8 mouse cellular contexts compared by ENCODE assay signal in genomic region chr19:21274181-21274591, GRCm38 (mm10). TPM values are rescaled to one million over a fixed set of nuclear protein-coding genes. Genes with fewer than 3 reads are reported as not detected.
DNase-seq lines count a peak whose midpoint lies in the region; ATAC-seq and TF ChIP-seq lines count a peak whose summit lies in the region.

No protein-coding gene starts in this region.

- ATAC-seq in forebrain, embryonic 16.5 days, result peak; percentile 23
- no peak; the same call in 1 of the 2 replicates for ATAC-seq in neural tube, embryonic 14.5 days (ENCODE audit: low read depth)

- no peak for TF ChIP-seq CTCF in layer of hippocampus, adult 2 months (conservative IDR thresholded peaks at IDR 0.05)
- no peak for TF ChIP-seq CTCF in lung, adult 2 months (IDR thresholded peaks at IDR 0.05; ENCODE audit: insufficient read depth, low read length)

- peak; percentile 52 for DNase-seq in MN1 (ENCODE audit: low spot score)
- DNase-seq in cerebellum, adult 18-20 months, result peak; percentile 64 to 78
- DNase-seq in heart, postnatal 36 days, result peak; percentile 47 to 61
- peak; percentile 67 to 86 for DNase-seq in layer of hippocampus, adult 2 months (ENCODE audit: low spot score in 2 of 2)
- peak; percentile 37 for DNase-seq in lung, adult 2 months
- peak; percentile 31 to 47 for DNase-seq in thymus, postnatal 10 days (ENCODE audit: low spot score in 2 of 2)

- no peak for TF ChIP-seq POLR2A in lung, adult 2 months (IDR thresholded peaks at IDR 0.05; ENCODE audit: borderline replicate concordance, extremely low read depth, low read depth, low read length)

- 0% methylated on average over 2 of the region's 2 CpGs for WGBS in forebrain, embryonic 16.5 days
- 1% methylated on average over 2 of the region's 2 CpGs for WGBS in lung, adult 2 months
- 0% methylated on average over 2 of the region's 2 CpGs for WGBS in neural tube, embryonic 14.5 days

- peaks cover 9% of the 10 kb centered on the region for H3K36me3 ChIP-seq in forebrain, embryonic 16.5 days (ENCODE audit: control insufficient read depth, insufficient read depth)
- H3K36me3 ChIP-seq in neural tube, embryonic 14.5 days (ENCODE audit: control insufficient read depth, insufficient read depth, low read length), result peaks cover 8% of the 10 kb centered on the region

- H3K27ac ChIP-seq in forebrain, embryonic 16.5 days (ENCODE audit: low read length), result no peak overlapping the region
- H3K27ac ChIP-seq in layer of hippocampus, adult 2 months, result peak overlapping the region; percentile 100
- no peak overlapping the region for H3K27ac ChIP-seq in neural tube, embryonic 14.5 days (ENCODE audit: low read depth, low read length)

- H3K4me3 ChIP-seq in forebrain, embryonic 16.5 days (replicated peaks; ENCODE audit: low read length), result peak overlapping the region; percentile 96
- peak overlapping the region; percentile 78 for H3K4me3 ChIP-seq in layer of hippocampus, adult 2 months
- peak overlapping the region; percentile 91 for H3K4me3 ChIP-seq in lung, adult 2 months (replicated peaks; ENCODE audit: extremely low read depth, low read depth, low read length)
- H3K4me3 ChIP-seq in neural tube, embryonic 14.5 days (ENCODE audit: low read depth, low read length), result peak overlapping the region; percentile 96

- H3K9ac ChIP-seq in forebrain, embryonic 16.5 days (replicated peaks; ENCODE audit: low read depth, low read length), result peak overlapping the region; percentile 45
- H3K9ac ChIP-seq in neural tube, embryonic 14.5 days (replicated peaks; ENCODE audit: low read depth, low read length), result peak overlapping the region; percentile 47; the same call in 1 of the 2 replicates

- intact Hi-C loops in heart, postnatal 36 days (cut with DNase I), result loop anchor here (5.0 to 10.0 kb wide), 5 partner anchors 98 to 501 kb away; partner anchors contain the start of gene Cemip2

- H3K4me1 ChIP-seq in forebrain, embryonic 16.5 days (replicated peaks; ENCODE audit: control insufficient read depth, insufficient read depth, low read length), result peaks cover 13% of the 10 kb centered on the region
- peaks cover 2% of the 10 kb centered on the region; the same call in 1 of the 2 replicates for H3K4me1 ChIP-seq in lung, adult 2 months (ENCODE audit: control insufficient read depth, insufficient read depth, low read length)
- H3K4me1 ChIP-seq in neural tube, embryonic 14.5 days (ENCODE audit: control insufficient read depth, insufficient read depth, low read length), result peaks cover 17% of the 10 kb centered on the region; the same call in 1 of the 2 replicates

- peak overlapping the region; percentile 89 for H3K4me2 ChIP-seq in forebrain, embryonic 16.5 days (ENCODE audit: low read length)
- H3K4me2 ChIP-seq in neural tube, embryonic 14.5 days (ENCODE audit: low read depth, low read length), result peak overlapping the region; percentile 91

- H3K9me3 ChIP-seq in forebrain, embryonic 16.5 days (ENCODE audit: control insufficient read depth, low read length), result no peaks in the 10 kb centered on the region
- no peaks in the 10 kb centered on the region for H3K9me3 ChIP-seq in neural tube, embryonic 14.5 days (ENCODE audit: control insufficient read depth, low read length)

- H3K27me3 ChIP-seq in forebrain, embryonic 16.5 days (replicated peaks; ENCODE audit: control insufficient read depth, insufficient read depth, low read length), result no peaks in the 10 kb centered on the region
- no peaks in the 10 kb centered on the region; the same call in 1 of the 2 replicates for H3K27me3 ChIP-seq in neural tube, embryonic 14.5 days (ENCODE audit: control insufficient read depth, insufficient read depth, low read length)

RNA-seq across cellular contexts. Expression of gene Zfand5, which starts 2.1 kb away (rescaled TPM):
- polyA plus RNA-seq in forebrain, embryonic 16.5 days (2015; fragmentation: Nextera tagmentation; extraction: Ambion mirVana), result 134 and 162 TPM in 2 replicates
- total RNA-seq in heart, postnatal 36 days (2021), result 100 to 1,000 TPM; 138 to 142 TPM
- 100 to 1,000 TPM; 137 to 140 TPM for total RNA-seq in layer of hippocampus, adult 2 months (2021)
- polyA plus RNA-seq in lung, adult 2 months (2012; rRNA removed), result 15.6 and 20.0 TPM in 2 replicates
- 202 and 218 TPM in 2 replicates for polyA plus RNA-seq in neural tube, embryonic 14.5 days (2014; fragmentation: Nextera tagmentation; extraction: Ambion mirVana)
